Mouse (Mus musculus) liver, embryonic 14.5 days (tissue): ENCODE data around the gene Sec14l1.

Experiments used
- CTCF ChIP-seq: IDR thresholded peaks from 2 replicates; pipeline ENCODE4 v1.5.1; 2016; ENCODE audit warnings: antibody characterized with exemption, low read depth, control low read depth
- EP300 ChIP-seq: IDR thresholded peaks from 2 replicates; pipeline ENCODE4 v1.6.1; 2016; ENCODE audit warnings: antibody characterized with exemption, low read depth

DNA sequence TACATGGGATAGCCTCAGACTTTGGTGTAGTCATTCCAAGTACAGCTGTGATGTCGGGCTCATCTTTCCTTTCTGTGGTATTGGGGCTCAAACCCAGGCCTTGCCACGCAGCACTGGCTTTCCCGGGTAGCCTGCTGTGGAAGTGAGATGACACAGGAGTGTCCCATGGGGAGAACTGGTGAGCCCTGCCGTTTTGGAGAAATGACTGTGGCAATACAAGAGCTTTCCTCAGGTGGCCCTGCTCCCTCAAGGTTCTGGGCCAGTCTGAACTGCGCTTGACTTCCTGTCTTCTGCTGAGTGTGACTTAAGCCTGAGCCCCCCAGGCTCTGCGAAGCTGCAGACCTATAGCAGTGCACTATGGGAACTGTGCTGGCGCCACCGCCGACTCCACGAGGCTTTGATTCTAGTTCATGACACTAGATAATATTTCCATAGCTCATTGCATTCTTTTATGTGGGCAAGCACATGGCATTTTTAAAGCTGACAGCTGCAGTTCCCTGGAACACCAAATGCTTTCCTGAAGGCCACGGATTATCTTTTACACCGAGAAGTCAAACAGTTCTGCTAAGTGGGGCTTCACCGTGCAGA lies 12.4 kb downstream of the Sec14l1 start:
- TF ChIP-seq CTCF (no peak), EP300 (no peak)
